Mouse (Mus musculus) T-helper 2 cell (primary cell): ENCODE results near the gene Ankrd33b.

Experiments used
- in situ Hi-C: fragments of 300-600 bp; cut with MboI, MseI; formaldehyde crosslinking; loops from one replicate; pipeline ENCODE4 v1.15.1; 2025; ENCODE audit warnings: high pct_unique_total_duplicates

Ankrd33b gene

DNA sequence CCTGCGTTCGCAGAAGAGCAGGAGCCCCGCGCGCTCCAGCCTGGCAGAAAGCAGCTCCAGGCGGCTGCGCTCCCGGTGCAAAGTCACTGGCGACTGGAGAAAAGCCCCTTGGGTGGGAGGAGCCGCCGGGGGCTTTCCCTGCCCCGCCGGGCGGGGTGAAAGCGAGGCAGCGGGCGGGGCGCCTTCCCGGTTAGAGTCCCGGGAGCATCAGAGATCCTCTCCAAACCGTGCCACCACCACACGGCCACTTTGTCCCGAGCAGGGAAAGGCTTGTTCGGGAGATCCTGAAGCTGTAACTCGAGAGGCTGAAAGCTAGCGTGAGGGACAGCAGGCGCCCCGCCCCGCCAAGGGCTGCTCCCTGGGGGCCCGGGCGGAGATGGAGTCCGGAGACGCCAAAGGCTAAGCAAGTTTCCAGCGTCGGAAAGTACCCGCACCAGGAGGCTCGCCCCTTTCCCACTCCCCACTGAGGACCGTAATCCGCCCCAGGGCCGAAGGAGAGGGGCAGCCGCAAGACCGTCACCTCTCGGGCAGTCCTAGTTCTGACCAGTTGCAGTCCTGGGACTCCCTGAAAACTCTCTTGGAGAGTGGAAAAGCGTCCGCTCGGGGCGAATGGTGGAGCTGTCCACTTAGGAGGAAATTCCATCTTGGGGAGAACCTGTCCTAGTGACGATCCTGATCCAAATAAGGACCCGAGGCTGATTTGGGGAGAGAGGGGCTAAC, at the start of gene Ankrd33b:
Gene Ankrd33b (minus strand): TSS at position 246 of the 720 bp plus-strand sequence.
- in situ Hi-C loops, result no loop called here

DNA sequence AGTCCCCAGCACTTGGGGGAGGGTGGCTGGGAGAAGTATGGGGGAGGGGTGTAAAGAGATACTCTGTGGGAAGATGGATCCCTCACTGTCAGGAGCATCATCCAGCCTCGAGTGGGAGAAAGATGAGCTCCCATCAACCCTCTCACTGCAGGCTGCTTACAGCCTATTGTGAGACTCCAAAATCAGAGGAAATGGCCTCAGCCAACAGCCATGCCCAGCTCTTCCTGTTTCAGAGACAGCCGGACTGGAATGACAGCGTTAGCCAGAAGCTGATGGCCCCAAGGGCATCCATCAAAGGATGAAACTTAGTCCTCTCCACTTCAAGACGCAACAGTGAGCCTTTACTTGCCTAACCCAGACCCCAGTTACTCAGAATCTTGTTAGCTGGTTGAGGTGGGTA, 47.7 kb upstream of the Ankrd33b start:
- in situ Hi-C loops, result loop anchor here (10.0 kb wide), 1 partner anchor 90 kb away; no protein-coding TSS in a partner anchor

DNA sequence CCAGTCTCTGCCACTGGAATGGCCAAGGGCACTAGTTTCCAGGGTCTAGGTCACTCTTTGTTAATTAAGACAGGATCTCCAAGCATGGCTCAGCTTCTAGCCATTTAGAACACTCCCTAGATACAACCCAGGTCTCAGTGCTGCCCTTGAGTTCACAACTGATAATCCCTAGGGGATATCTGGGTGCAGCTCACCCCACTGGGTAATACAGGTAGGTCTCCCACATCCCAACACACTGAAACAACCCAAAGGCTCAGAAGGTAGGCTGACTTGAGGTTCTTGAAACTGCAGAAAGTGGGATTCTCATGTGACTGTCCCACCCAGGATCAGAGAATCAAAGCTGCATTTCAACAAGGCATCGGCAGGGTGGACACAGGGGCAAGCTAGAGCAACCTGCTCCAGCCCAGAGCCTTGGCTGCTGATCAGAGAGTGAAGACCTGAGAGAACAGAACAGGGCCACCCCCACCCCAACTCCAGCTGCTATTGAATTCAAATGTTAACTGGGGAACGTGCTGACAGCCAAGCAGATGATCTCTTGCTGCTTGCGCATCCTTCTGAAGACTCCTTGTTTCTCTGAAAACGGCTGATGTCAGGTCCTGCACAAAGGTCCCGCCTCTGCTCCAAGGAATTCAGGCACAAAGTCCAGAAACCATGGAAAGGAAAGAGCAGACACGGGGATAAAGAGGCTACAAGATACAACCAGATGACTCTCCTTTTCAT, 46.8 kb upstream of the Ankrd33b start:
- in situ Hi-C loops, result loop anchor here (10.0 kb wide), 1 partner anchor 90 kb away; no protein-coding TSS in a partner anchor

DNA sequence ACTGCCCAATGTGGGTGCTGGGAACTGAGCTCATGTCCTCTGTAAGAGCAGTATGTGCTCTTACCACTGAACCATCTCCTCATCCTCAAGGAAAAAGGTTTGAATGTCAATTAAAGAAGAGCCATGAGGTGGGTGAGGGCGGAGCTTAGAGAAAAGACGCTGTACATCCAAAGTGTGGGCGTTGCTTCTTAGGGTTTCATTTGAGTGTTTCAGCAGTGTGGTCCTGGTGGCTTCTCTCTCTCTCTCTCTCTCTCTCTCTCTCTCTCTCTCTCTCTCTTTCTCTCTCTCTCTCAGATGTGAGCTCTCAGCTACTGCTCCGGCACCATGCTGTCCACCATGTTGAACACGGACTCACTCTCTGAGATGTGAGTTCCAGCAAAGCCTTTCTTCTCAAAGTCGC, 46.1 kb upstream of the Ankrd33b start:
- in situ Hi-C loops, result loop anchor here (10.0 kb wide), 1 partner anchor 89 kb away; no protein-coding TSS in a partner anchor

DNA sequence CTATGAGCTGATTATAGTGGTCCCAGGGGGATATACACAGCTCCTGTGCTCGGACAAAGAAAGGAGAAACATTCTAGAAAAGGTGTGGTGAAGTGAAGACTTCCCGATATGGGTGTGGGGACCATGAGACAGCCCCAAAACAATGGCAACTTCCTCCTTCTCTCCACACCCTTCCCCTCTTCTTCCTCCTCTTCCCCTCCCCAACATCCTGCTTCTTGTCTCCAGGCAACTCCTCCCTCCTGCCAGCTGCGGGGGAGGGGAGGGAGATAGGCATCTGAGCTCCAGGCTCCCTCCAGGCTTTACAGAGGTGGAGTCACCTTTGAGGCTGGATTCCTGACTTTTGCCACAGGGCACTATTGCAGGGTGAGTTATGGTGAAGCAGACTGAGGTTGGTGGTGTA, 45.4 kb upstream of the Ankrd33b start:
- in situ Hi-C loops, result loop anchor here (10.0 kb wide), 1 partner anchor 88 kb away; no protein-coding TSS in a partner anchor

DNA sequence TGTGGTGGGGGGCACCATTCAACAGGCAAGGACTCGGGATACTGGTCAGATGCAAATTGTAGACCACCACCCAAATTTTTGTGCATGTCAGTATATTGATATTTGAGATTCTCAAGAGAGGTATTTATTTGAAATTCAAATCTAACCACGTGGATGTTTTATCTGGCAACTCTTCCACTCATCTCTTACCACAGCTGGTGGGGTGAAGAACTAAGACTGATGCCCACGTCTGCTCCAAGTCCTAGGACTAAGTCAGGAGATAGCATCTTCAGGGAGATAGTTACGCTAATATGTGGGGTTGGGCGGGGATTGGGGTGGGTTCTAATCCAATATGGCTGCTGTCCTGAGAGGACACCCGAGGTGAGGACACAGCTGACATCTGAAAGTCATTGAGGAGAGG, 44.9 kb upstream of the Ankrd33b start:
- in situ Hi-C loops, result loop anchor here (10.0 kb wide), 1 partner anchor 88 kb away; no protein-coding TSS in a partner anchor

DNA sequence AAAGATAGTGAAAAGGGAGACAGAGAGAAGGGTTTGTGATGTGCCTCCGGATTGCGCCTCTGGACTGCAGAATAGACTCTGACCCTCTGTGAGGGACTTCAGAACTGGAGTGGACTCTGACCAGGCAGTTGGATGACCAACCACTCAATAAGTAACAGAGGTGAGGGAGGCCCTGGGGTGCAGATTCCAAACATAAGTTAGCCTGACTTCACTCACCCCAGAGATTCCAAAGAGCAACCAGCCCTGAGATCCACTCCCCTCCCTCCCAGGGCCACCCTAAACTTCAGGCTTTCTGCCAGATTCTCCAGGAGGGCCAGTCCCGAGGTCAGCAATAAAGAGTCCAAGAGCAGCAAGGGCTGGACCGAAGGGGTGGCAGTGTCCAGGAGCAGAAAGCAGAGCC, 40.0 kb upstream of the Ankrd33b start:
- in situ Hi-C loops, result no loop called here

DNA sequence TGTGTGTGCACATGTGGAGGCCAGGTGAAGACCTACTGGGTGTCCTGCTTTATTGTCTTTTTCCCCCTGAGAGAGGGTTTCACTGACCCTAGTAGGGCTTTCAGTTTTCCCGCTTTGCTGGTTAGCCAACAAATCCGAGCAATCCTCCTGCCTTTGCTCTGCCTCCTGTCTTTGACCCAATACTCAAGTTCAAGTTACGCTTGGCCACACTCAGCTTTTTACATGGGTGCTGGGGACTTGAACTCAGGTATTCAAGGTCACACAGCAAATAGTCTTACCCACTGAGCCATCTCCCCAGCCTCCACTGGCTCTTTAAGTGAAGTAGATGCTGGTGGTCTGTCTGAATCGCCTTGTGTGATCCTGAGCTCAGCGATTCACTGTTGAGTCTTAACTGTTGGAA, 39.4 kb upstream of the Ankrd33b start:
- in situ Hi-C loops, result no loop called here

DNA sequence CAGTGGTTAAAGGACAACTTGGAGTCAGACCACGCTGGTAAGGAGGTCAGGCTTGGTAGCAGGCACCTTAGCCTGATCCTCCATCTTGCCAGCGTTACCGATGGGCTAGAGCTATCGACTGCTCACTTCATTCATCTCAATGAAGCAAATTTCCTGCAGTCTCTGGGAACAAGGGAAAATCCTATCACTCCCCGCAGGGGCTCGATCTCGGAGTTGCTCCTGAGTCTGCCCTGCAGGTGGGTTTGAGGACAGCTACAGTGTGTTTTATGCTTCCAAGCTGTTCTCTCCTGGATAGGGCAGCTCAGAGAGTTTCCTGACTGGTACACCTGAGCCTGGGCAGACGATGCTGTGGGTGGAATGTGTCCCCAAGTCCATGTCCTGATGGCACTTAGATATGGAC, 36.8 kb upstream of the Ankrd33b start:
- in situ Hi-C loops, result no loop called here

DNA sequence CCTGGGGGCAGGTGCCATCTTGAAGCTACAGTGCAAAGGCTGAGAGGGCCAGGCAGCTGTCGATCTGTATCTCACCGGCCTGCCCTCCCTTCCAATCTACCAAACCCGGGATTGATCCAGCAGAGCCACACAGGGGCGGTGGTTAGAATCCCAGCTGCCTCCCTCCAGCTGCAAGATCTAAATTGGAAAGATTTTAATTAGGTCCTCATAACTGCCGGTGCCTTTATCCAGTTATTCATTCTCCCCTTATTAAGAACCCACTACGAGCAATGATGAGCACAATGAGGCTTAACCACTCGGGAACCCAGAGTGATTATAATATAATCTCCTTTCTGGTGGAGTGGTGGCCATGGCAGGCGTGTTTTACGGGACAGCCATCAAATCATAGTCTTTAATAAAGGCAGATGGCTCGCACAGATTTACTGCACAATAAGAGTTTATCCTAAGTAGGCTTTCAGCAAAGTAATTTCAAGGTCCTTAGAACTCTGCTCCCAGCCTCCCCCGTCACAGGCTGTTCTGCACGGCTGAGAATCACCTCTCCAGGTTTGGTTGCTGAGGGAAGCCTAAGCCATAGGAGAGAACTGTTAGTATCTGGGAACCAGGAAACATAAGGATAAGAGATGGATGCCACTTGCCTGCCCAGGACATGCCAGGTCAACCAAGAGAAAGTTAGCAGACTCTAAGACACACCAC, 34.8 kb upstream of the Ankrd33b start:
- in situ Hi-C loops, result no loop called here

DNA sequence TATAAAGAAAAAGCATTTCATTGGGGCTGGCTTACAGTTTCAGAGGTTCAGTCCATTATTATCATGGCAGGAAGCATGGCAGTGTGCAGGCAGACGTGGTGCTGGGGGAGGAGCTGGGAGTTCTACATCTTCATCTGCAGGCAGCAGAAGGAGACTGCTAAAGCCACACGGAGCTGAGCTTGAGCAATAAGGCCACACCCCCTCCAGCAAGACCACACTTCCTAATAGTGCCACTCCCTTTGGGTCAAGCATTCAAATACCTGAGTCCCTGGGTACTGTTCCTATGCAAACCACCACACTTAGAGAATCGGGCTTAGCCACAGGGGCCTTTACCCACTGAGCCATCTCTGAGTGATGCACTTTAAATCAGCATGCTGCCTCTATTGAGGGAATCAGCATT, 33.4 kb upstream of the Ankrd33b start:
- in situ Hi-C loops, result no loop called here

DNA sequence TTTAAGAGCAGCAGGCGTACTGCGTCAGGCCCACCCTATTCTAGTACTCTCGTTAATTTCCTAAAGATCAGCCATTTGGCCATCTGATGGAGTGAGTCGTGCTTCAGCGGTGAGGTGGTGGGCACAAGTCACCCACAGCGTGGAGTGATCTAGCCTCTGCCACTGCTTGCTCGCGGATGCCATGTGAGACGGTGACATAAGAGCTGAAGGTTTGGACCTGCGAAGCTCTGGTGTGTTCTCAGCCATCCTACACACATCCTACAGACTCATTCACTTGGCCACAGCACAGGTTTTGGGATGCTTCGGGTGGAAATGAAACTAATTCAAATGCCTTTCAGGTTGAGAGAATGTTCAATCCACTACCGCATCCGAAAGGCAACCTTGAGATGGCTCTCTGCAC, 31.2 kb upstream of the Ankrd33b start:
- in situ Hi-C loops, result no loop called here

DNA sequence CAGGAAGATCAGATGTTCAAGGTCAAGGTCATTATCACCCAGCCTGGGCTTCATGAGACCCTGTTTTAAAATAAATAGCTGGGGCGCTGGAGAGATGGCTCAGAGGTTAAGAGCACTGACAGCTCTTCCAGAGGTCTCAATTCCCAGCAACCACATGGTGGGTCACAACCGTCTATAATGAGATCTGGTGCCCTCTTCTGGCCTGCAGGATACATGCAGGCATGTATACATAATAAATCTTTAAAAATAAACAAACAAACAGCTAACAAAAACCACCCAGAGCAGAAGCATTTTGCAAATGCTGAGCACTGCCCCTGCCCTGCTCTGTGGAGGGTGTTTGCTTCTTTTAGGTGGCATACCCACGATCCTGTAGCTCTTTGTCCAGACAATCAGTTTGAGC, 29.9 kb upstream of the Ankrd33b start:
- in situ Hi-C loops, result no loop called here

DNA sequence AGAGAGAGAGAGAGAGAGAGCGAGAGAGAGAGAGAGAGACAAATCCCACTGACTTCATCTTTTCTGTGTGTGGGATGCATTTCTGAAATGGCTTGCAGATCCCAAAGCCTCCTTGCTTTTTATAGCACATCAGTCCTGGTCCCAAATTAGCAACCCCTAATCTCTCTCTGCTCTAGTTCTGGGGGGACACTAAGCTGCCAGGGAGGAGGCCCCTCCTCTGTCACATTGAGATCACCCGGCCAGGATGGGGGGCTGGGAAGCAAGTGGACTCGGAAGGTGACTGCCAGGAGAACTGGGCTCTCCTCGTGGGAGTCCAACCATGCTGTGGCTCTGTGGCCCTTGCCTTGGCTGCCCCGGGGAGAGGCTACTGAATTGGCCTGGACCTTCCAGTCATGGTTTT, 29.2 kb upstream of the Ankrd33b start:
- in situ Hi-C loops, result no loop called here

DNA sequence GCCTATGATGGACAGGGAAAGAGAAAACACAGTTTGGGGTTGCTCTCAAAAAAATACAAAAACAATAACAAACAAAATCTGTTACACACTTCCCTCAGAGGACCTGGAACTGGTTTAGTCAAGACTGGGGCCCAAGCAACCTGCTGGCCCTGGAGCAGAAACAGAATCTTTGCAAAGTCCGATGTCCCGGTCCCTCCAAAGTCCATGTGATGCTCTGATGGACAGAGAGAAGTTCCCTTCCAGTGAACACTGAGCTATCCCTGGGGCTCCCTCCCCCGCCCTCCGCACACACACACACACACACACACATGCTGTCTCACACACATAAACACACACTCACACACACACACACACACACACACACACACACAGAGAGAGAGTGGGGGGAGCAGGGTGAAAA, 28.5 kb upstream of the Ankrd33b start:
- in situ Hi-C loops, result no loop called here

DNA sequence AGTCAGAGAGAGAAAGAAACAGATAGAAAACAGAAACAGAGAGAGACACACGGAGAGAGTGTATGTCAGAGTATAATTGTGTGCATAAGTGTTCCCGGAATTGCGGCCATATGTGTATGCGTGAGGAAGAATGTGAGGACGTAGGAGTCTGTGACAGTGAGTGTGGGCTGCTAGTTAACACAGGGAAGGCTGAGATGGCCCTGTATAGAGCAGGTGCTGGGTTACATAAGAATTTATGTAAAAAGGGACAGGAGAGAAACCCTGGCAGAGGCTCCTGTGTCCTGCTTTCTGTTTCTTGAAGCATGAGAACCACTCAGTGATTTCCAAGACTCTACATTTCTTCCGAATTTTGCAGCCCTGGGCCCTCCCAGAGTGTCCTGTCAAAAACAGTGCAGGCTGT, 25.9 kb upstream of the Ankrd33b start:
- in situ Hi-C loops, result no loop called here

DNA sequence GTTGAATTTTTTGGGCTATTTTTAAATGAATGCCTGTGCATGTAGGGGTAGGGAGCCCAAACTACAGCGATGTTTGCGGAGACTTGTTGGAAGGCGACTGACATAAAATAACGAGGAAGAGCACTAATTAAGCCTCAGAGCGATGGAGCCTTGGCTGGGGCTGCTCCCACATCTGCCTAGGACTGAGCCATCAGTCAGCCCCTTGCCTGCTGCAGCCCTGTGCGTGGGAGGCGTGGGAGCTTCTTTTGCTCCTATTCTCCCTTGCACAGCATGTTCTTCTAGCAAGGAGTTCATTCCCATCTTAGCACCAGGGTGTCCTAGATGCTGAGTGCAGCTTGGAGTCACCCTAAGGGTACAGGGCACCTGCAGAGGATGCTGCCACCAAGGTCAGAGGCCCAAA, 25.2 kb upstream of the Ankrd33b start:
- in situ Hi-C loops, result no loop called here

DNA sequence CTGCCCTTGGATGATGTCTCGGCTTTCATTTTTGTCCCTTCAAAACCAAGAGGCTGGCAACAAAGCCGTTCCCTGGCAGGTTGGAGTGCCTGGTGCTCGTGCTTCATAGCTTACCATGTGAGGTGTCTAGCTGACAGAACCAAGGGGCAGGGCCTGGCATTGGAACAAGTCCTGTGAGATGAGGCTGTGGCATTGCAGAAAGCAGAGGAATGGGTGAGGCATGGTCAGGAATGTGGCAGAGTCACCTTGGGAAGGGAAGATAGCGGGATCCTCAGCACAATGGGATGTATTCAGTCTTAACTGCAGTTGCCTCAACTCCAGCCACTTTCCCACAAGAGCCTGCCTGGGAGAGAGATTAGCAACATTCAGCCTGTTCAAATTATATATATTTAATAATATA, 24.6 kb upstream of the Ankrd33b start:
- in situ Hi-C loops, result no loop called here

DNA sequence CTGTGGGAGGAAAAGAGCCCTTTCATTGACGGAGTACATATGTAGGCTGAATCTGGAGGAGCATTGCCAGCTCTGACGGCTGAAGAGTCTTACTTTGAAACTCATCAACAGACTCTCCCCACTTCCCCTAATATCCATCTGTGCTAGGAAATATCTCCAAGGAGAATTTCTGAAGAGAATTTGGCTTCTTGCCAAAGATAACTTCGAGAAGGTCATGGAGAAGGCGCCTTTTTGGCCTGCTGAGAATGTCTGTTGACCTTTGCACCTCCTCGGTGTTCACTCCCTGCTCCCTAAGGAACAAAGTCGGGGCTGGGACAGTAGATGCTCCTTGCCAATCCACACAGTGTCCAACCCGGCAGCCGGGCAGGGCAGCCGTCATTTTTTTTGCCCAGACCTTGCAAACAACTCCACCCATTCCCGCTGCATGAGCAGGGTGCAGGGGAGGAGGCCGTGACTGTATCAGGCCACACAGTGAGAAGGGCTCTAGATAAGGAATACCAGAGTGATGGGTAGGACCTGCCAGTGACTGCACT, 14.5 kb upstream of the Ankrd33b start:
- in situ Hi-C loops, result no loop called here

DNA sequence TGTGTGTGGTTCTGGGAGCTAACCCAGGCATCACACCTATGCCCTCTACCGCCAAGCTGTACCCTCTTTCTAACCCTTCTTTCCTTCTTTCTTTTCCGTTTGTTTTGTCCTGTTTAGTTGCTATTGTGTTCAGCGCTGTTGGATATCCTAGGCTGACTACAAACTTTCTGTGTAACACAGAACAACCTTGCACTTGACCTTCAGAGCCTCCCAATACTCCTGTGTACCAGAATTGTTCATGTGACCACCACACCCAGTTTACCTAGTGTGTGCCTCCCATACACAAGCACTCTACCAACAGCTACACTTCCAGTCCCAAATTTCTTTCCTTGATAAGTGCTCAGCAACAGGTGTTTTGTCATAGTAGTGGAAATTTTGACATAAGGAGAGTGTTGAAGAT, 11.9 kb upstream of the Ankrd33b start:
- in situ Hi-C loops, result no loop called here

DNA sequence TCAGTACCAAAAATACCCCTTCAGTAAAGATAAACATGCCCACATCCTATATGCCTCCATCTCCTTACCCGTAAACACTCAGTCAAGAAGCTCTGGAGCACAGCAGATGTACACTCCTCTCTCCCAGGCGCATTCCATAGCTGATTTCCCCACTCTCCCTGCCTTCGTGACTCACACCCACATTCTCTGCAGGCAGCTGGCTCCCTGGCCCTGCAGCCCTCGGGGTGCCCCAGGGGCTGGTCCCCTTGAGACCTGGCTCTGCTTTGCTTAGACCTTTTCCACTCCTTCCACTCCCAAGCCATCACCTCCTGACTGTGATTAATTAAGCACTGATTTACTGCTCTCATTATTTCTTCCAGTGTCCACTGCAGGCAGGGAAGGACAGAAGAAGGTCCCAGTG, 7.7 kb upstream of the Ankrd33b start:
- in situ Hi-C loops, result no loop called here

DNA sequence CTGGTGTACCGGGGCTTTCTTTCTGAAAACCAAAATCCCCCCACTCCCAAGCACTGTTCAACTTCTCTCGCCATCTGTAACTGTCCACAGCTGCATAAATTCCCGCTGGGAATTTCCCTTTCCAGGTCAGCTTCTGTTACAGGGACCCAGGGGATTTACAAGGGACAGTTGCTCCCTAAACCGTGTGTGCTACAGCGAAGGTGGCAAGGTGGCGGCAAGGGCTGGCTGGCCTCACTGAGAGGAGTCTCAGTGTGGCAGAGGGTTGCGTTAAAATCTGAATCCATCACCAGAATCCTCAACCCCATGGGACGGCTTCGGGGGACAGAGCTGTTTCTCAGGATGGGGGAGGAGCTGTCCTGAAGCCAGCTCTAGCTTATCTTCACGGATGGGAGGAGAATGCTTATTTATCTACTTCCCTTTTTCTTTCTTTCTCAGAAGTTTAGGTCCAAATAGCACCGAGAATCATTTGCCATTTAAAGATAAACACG, 1.6 kb upstream of the Ankrd33b start:
- in situ Hi-C loops, result no loop called here
